Mouse (Mus musculus) liver, embryonic 14.5 days (tissue): ENCODE data around the gene Syne1. TPM values are rescaled to one million over a fixed set of nuclear protein-coding genes. Genes with fewer than 3 reads are reported as not detected.

ENCODE experiments used
- ATAC-seq: fragments of 200-750 bp; cut with Nextera tagmentation; 2 replicates; pipeline ENCODE4 v1.8.0; 2017; ENCODE audit warnings: moderate number of reproducible peaks, mild to moderate bottlenecking, moderate library complexity; ENCODE audit not compliant: insufficient read depth
- DNase-seq, 3 experiments: peaks; one replicate each; pipeline ENCODE4 v3.0.0-alpha.2; 2012 to 2013; ENCODE audit warnings: low read depth in 3 of 3, low spot score in 3 of 3
- H3K27ac ChIP-seq: fragments of 300-500 bp; sonication (generic); 2 replicates; pipeline ENCODE4 v1.5.1; 2014; ENCODE audit warnings: moderate library complexity, mild to moderate bottlenecking, control low read depth, inconsistent platforms
- H3K27me3 ChIP-seq: fragments of 300-500 bp; sonication (generic); 2 replicates; pipeline ENCODE4 v1.6.1; 2014; ENCODE audit warnings: mild to moderate bottlenecking, low read length, moderate library complexity; ENCODE audit not compliant: control insufficient read depth, insufficient read depth
- H3K36me3 ChIP-seq: fragments of 300-500 bp; sonication (generic); replicated peaks from 2 replicates; pipeline ENCODE4 v1.6.1; 2014; ENCODE audit warnings: low read depth; ENCODE audit not compliant: control insufficient read depth, insufficient read depth
- H3K4me1 ChIP-seq, 2 experiments: fragments of 200-500 bp in 1 of 2; fragments of 300-500 bp in 1 of 2; sonication (generic) in 1 of 2; replicated peaks; 2 replicates each; pipeline ENCODE4 v1.6.1; 2012 to 2014; ENCODE audit warnings: antibody characterized with exemption in 1 of 2, inconsistent platforms in 1 of 2, low read length in 1 of 2; ENCODE audit not compliant: control insufficient read depth in 2 of 2, insufficient read depth in 2 of 2
- H3K4me2 ChIP-seq: fragments of 300-500 bp; sonication (generic); 2 replicates; pipeline ENCODE4 v1.6.1; 2014; ENCODE audit warnings: low read depth, mild to moderate bottlenecking, control low read depth, moderate library complexity
- H3K4me3 ChIP-seq, 2 experiments: fragments of 200-500 bp in 1 of 2; fragments of 300-500 bp in 1 of 2; sonication (generic) in 1 of 2; 2 replicates each; pipeline ENCODE4 v1.5.1; 2012 to 2014; ENCODE audit warnings: low read depth in 2 of 2, low read length in 2 of 2, mild to moderate bottlenecking in 2 of 2, control low read depth in 1 of 2, inconsistent platforms in 1 of 2, moderate library complexity in 1 of 2; ENCODE audit not compliant: insufficient read depth in 1 of 2
- H3K9ac ChIP-seq: fragments of 300-500 bp; sonication (generic); replicated peaks from 2 replicates; pipeline ENCODE4 v1.6.1; 2014; ENCODE audit warnings: mild to moderate bottlenecking, control low read depth, moderate library complexity
- H3K9me3 ChIP-seq: fragments of 300-500 bp; sonication (generic); 2 replicates; pipeline ENCODE4 v1.6.1; 2016; ENCODE audit warnings: low read length, mixed read lengths; ENCODE audit not compliant: control insufficient read depth
- CTCF ChIP-seq: IDR thresholded peaks from 2 replicates; pipeline ENCODE4 v1.5.1; 2016; ENCODE audit warnings: antibody characterized with exemption, low read depth, control low read depth
- EP300 ChIP-seq: IDR thresholded peaks from 2 replicates; pipeline ENCODE4 v1.6.1; 2016; ENCODE audit warnings: antibody characterized with exemption, low read depth
- WGBS: fragments of 180-500 bp; shearing (Covaris S2); extraction: QIAGEN DNeasy Blood & Tissue Kit; methylation state at CpG from one replicate; pipeline ENCODE4 v1.1.7; 2014; ENCODE audit not compliant: insufficient replicate concordance; 5-methylcytosine and 5-hydroxymethylcytosine counted together
- polyA plus RNA-seq, 2 experiments: library from polyadenylated mRNA; depleted of rRNA in 1 of 2; stranded (reverse) in 1 of 2; unstranded in 1 of 2; fragments of >200 nt; fragmentation: Nextera tagmentation in 1 of 2; extraction: Ambion mirVana in 1 of 2; gene quantifications; 2 replicates each; pipeline versions ENCODE4 v1.2.1 to v1.2.3; 2012 to 2014

Gene Syne1
- polyA plus RNA-seq, 2 experiments, result 3.1 to 3.6 TPM

DNA sequence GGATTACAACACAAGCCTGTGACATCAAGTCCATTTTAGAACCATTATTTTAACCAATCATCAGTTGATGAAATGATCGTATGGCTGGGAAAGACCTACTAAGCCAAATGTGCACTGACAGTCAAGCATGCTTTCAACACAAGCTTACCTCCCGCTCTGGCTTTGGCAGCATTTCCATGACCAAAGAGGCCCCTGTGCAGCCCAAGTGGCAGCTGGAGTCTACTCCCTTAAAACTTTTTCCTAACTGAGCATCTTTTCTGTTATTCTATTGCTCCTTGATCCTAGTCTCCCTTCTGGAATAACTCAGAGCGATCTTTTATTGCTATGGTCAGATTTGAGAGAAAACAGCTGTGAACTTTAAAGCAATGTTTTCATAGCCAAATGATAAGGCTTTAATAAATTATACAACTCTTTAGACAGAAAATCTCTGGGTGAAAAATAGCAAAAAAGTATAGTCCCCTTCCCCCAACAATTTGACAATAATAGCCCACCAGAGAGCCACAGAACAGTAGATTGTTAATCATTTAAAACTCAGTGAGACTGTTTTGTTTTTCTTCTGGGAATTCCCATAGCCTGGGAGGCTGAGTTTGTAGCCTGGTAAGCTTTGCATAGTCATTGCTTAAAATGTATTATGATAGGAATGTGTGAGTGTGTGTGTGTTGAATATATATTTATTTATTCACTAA, 411.9 kb downstream of the Syne1 start:
- H3K27ac ChIP-seq, result no peak overlapping the region

GRCm38 (mm10) chr10:5132050-5132449, 419.2 kb downstream of the Syne1 start:
- no peak for TF ChIP-seq EP300
- TF ChIP-seq CTCF, result no peak
- H3K4me1 ChIP-seq, result no peaks in the 10 kb centered on the region
- H3K9ac ChIP-seq, result no peak overlapping the region
- H3K27me3 ChIP-seq, result no peaks in the 10 kb centered on the region
- ATAC-seq, result no peak
- 70% methylated on average over 3 of the region's 3 CpGs for WGBS
- H3K9me3 ChIP-seq, result no peaks in the 10 kb centered on the region
- H3K4me2 ChIP-seq, result no peak overlapping the region
- H3K4me3 ChIP-seq, result no peak overlapping the region
- H3K36me3 ChIP-seq, result no peaks in the 10 kb centered on the region
- no peak for DNase-seq
- H3K27ac ChIP-seq, result no peak overlapping the region

More for the DNA sequence above, 411.9 kb downstream of the Syne1 start:
- no peaks in the 10 kb centered on the region for H3K36me3 ChIP-seq
- WGBS, result 68% methylated on average over 3 of the region's 3 CpGs
- H3K4me3 ChIP-seq, result no peak overlapping the region
- no peak for DNase-seq
- H3K9ac ChIP-seq, result no peak overlapping the region
- no peak for TF ChIP-seq EP300
- TF ChIP-seq CTCF, result no peak
- no peaks in the 10 kb centered on the region for H3K4me1 ChIP-seq
- no peak for ATAC-seq
- H3K27me3 ChIP-seq, result no peaks in the 10 kb centered on the region
- H3K9me3 ChIP-seq, result no peaks in the 10 kb centered on the region
- H3K4me2 ChIP-seq, result no peak overlapping the region

GRCm38 (mm10) chr10:5130495-5130894, 420.8 kb downstream of the Syne1 start:
- TF ChIP-seq CTCF, result no peak
- no peak for TF ChIP-seq EP300
- 74% methylated on average over 1 of the region's 1 CpGs for WGBS
- H3K4me2 ChIP-seq, result no peak overlapping the region
- H3K4me1 ChIP-seq, result no peaks in the 10 kb centered on the region
- no peak overlapping the region for H3K27ac ChIP-seq
- H3K27me3 ChIP-seq, result no peaks in the 10 kb centered on the region
- DNase-seq (no peak), ATAC-seq (no peak)
- no peaks in the 10 kb centered on the region for H3K9me3 ChIP-seq
- no peak overlapping the region for H3K9ac ChIP-seq
- no peaks in the 10 kb centered on the region for H3K36me3 ChIP-seq
- no peak overlapping the region for H3K4me3 ChIP-seq

- no peak for DNase-seq
- Histone ChIP-seq H3K4me2 (no peak overlapping the region), H3K4me3 (no peak overlapping the region), H3K27me3 (no peaks in the 10 kb centered on the region), H3K9me3 (no peaks in the 10 kb centered on the region), H3K27ac (no peak overlapping the region), H3K9ac (no peak overlapping the region), H3K36me3 (no peaks in the 10 kb centered on the region; the same call in 1 of the 2 replicates), H3K4me1 (no peaks in the 10 kb centered on the region)
- WGBS, result 86% methylated on average over 7 of the region's 7 CpGs
- ATAC-seq, result no peak
- TF ChIP-seq EP300 (no peak), CTCF (no peak)
These were observed 426.5 kb downstream of the Syne1 start for GRCm38 (mm10) chr10:5124757-5125156.

- H3K9me3 ChIP-seq, result no peaks in the 10 kb centered on the region
- no peaks in the 10 kb centered on the region for H3K27me3 ChIP-seq
- H3K4me2 ChIP-seq, result no peak overlapping the region
- H3K4me1 ChIP-seq, result no peaks in the 10 kb centered on the region
- H3K4me3 ChIP-seq, result no peak overlapping the region
- ATAC-seq (no peak), DNase-seq (no peak)
- no peak overlapping the region for H3K27ac ChIP-seq
- WGBS, result 69% methylated on average over 6 of the region's 6 CpGs
- no peaks in the 10 kb centered on the region; the same call in 1 of the 2 replicates for H3K36me3 ChIP-seq
- TF ChIP-seq CTCF (no peak), EP300 (no peak)
- H3K9ac ChIP-seq, result no peak overlapping the region
These were observed 434.6 kb downstream of the Syne1 start for GRCm38 (mm10) chr10:5116720-5117119.
